Mouse (Mus musculus): ENCODE results near the gene 3110070M22Rik. TPM values are rescaled to one million over a fixed set of nuclear protein-coding genes. Genes with fewer than 3 reads are reported as not detected.
"Not testable (repeated sequence)": the region's sequence is repeated elsewhere in the genome, so short reads cannot be mapped to it uniquely, and the experiment has no call there.

The 3110070M22Rik gene
- polyA plus RNA-seq (2012; ENCODE audit: insufficient read depth, insufficient read length, missing spikeins), result 3.1 TPM in 1 of 2 replicates, not detected in the other

GRCm38 (mm10) chr13:119487880-119488580 is at the start of gene 3110070M22Rik, which contains the start of gene Tmem267:
Gene 3110070M22Rik (minus strand): TSS chr13:119488383.
Gene Tmem267 (plus strand): TSS chr13:119488039.
- no peak within 1 kb of the TSS for H3K27ac ChIP-seq (replicated peaks; ENCODE audit: low read depth, low read length)
- H3K4me3 ChIP-seq (ENCODE audit: insufficient read depth, low read depth, low read length), result no peak within 1 kb of the TSS; the same call in 1 of the 2 replicates
- H3K4me1 ChIP-seq (ENCODE audit: control insufficient read depth, insufficient read depth, insufficient read length, low read length), result no peaks in the 10 kb centered on the region

GRCm38 (mm10) chr13:119494938-119495337 is 6.8 kb upstream of the 3110070M22Rik start:
- not testable (repeated sequence) for H3K27ac ChIP-seq (replicated peaks; ENCODE audit: low read depth, low read length); H3K4me3 ChIP-seq (ENCODE audit: insufficient read depth, low read depth, low read length); H3K4me1 ChIP-seq (ENCODE audit: control insufficient read depth, insufficient read depth, insufficient read length, low read length)

- not testable (repeated sequence) for H3K4me1 ChIP-seq (ENCODE audit: control insufficient read depth, insufficient read depth, insufficient read length, low read length); H3K27ac ChIP-seq (replicated peaks; ENCODE audit: low read depth, low read length); H3K4me3 ChIP-seq (ENCODE audit: insufficient read depth, low read depth, low read length)
Observed at GRCm38 (mm10) chr13:119492083-119492482, 3.9 kb upstream of the 3110070M22Rik start.

- H3K27ac ChIP-seq (replicated peaks; ENCODE audit: low read depth, low read length), result no peak overlapping the region
- no peak overlapping the region; the same call in 1 of the 2 replicates for H3K4me3 ChIP-seq (ENCODE audit: insufficient read depth, low read depth, low read length)
- no peaks in the 10 kb centered on the region for H3K4me1 ChIP-seq (ENCODE audit: control insufficient read depth, insufficient read depth, insufficient read length, low read length)
Observed at GRCm38 (mm10) chr13:119487354-119487753, 829 bp downstream of the 3110070M22Rik start.

GRCm38 (mm10) chr13:119477789-119478188 is 10.4 kb downstream of the 3110070M22Rik start:
- Histone ChIP-seq H3K4me1 (ENCODE audit: control insufficient read depth, insufficient read depth, insufficient read length, low read length) (no peaks in the 10 kb centered on the region), H3K27ac (replicated peaks; ENCODE audit: low read depth, low read length) (no peak overlapping the region), H3K4me3 (ENCODE audit: insufficient read depth, low read depth, low read length) (no peak overlapping the region)

- H3K4me3 ChIP-seq (ENCODE audit: insufficient read depth, low read depth, low read length), result no peak overlapping the region
- no peaks in the 10 kb centered on the region for H3K4me1 ChIP-seq (ENCODE audit: control insufficient read depth, insufficient read depth, insufficient read length, low read length)
- no peak overlapping the region for H3K27ac ChIP-seq (replicated peaks; ENCODE audit: low read depth, low read length)
Observed at GRCm38 (mm10) chr13:119476631-119477030, 11.6 kb downstream of the 3110070M22Rik start.

- Histone ChIP-seq H3K4me1 (ENCODE audit: control insufficient read depth, insufficient read depth, insufficient read length, low read length) (no peaks in the 10 kb centered on the region), H3K27ac (replicated peaks; ENCODE audit: low read depth, low read length) (peak within 1 kb of the TSS; percentile 63), H3K4me3 (ENCODE audit: insufficient read depth, low read depth, low read length) (peak within 1 kb of the TSS; percentile 89)
Observed at GRCm38 (mm10) chr13:119462596-119463560, 25.3 kb downstream of the 3110070M22Rik start, which contains the start of gene 4833420G17Rik. Gene 4833420G17Rik (plus strand): TSS chr13:119462768.

- peak overlapping the region; percentile 89 for H3K4me3 ChIP-seq (ENCODE audit: insufficient read depth, low read depth, low read length)
Observed at GRCm38 (mm10) chr13:119461900-119462595, 26.1 kb downstream of the 3110070M22Rik start.

GRCm38 (mm10) chr13:119456342-119456741 is 31.8 kb downstream of the 3110070M22Rik start:
- H3K4me3 ChIP-seq (ENCODE audit: insufficient read depth, low read depth, low read length), result no peak overlapping the region
- H3K27ac ChIP-seq (replicated peaks; ENCODE audit: low read depth, low read length), result no peak overlapping the region

More at GRCm38 (mm10) chr13:119461900-119462595, 26.1 kb downstream of the 3110070M22Rik start:
- Histone ChIP-seq H3K4me1 (ENCODE audit: control insufficient read depth, insufficient read depth, insufficient read length, low read length) (no peaks in the 10 kb centered on the region), H3K27ac (replicated peaks; ENCODE audit: low read depth, low read length) (peak overlapping the region; percentile 62)

GRCm38 (mm10) chr13:119455082-119455481 is 33.1 kb downstream of the 3110070M22Rik start:
- Histone ChIP-seq H3K4me1 (ENCODE audit: control insufficient read depth, insufficient read depth, insufficient read length, low read length) (no peaks in the 10 kb centered on the region), H3K27ac (replicated peaks; ENCODE audit: low read depth, low read length) (no peak overlapping the region), H3K4me3 (ENCODE audit: insufficient read depth, low read depth, low read length) (no peak overlapping the region)

More at GRCm38 (mm10) chr13:119456342-119456741, 31.8 kb downstream of the 3110070M22Rik start:
- H3K4me1 ChIP-seq (ENCODE audit: control insufficient read depth, insufficient read depth, insufficient read length, low read length), result no peaks in the 10 kb centered on the region

GRCm38 (mm10) chr13:119453563-119453962 is 34.6 kb downstream of the 3110070M22Rik start:
- no peak overlapping the region for H3K27ac ChIP-seq (replicated peaks; ENCODE audit: low read depth, low read length)
- H3K4me1 ChIP-seq (ENCODE audit: control insufficient read depth, insufficient read depth, insufficient read length, low read length), result no peaks in the 10 kb centered on the region
- H3K4me3 ChIP-seq (ENCODE audit: insufficient read depth, low read depth, low read length), result no peak overlapping the region

- Histone ChIP-seq H3K4me3 (ENCODE audit: insufficient read depth, low read depth, low read length) (no peak overlapping the region), H3K27ac (replicated peaks; ENCODE audit: low read depth, low read length) (no peak overlapping the region), H3K4me1 (ENCODE audit: control insufficient read depth, insufficient read depth, insufficient read length, low read length) (no peaks in the 10 kb centered on the region)
Observed at GRCm38 (mm10) chr13:119442244-119442643, 45.9 kb downstream of the 3110070M22Rik start.

All from brown adipose tissue, adult 24 weeks (tissue).